Mouse (Mus musculus) kidney, embryonic 15.5 days (tissue): Measurements from ENCODE around the gene Ticam1. TPM values are rescaled to one million over a fixed set of nuclear protein-coding genes. Genes with fewer than 3 reads are reported as not detected.

Source experiments
- ATAC-seq: fragments of 200-750 bp; cut with Nextera tagmentation; replicated peaks from 2 replicates; pipeline ENCODE4 v1.8.0; 2017; ENCODE audit warnings: moderate TSS enrichment; ENCODE audit not compliant: low FRiP score
- H3K27ac ChIP-seq: fragments of 300-500 bp; sonication (generic); 2 replicates; pipeline ENCODE4 v1.5.1; 2015; ENCODE audit warnings: mild to moderate bottlenecking, inconsistent platforms
- H3K27me3 ChIP-seq: fragments of 300-500 bp; sonication (generic); 2 replicates; pipeline ENCODE4 v1.6.1; 2015; ENCODE audit warnings: inconsistent platforms
- H3K36me3 ChIP-seq: fragments of 300-500 bp; sonication (generic); 2 replicates; pipeline ENCODE4 v1.6.1; 2015; ENCODE audit warnings: inconsistent platforms
- H3K4me1 ChIP-seq: fragments of 300-500 bp; sonication (generic); 2 replicates; pipeline ENCODE4 v1.6.1; 2015; ENCODE audit warnings: inconsistent platforms
- H3K4me2 ChIP-seq: fragments of 300-500 bp; sonication (generic); 2 replicates; pipeline ENCODE4 v1.6.1; 2015; ENCODE audit warnings: moderate library complexity, mild to moderate bottlenecking, inconsistent platforms
- H3K4me3 ChIP-seq: fragments of 300-500 bp; sonication (generic); replicated peaks from 2 replicates; pipeline ENCODE4 v1.5.1; 2015; ENCODE audit warnings: mild to moderate bottlenecking, inconsistent platforms
- H3K9ac ChIP-seq: fragments of 300-500 bp; sonication (generic); 2 replicates; pipeline ENCODE4 v1.6.1; 2015; ENCODE audit warnings: mild to moderate bottlenecking, inconsistent platforms
- H3K9me3 ChIP-seq: fragments of 300-500 bp; sonication (generic); replicated peaks from 2 replicates; pipeline ENCODE4 v1.6.1; 2016; ENCODE audit warnings: inconsistent platforms
- WGBS: fragments of 180-500 bp; shearing (Covaris S2); methylation state at CpG from one replicate; pipeline ENCODE4 v1.1.7; 2015; ENCODE audit warnings: mixed read lengths; 5-methylcytosine and 5-hydroxymethylcytosine counted together
- polyA plus RNA-seq: library from polyadenylated mRNA; unstranded; fragments of >200 nt; fragmentation: Nextera tagmentation; extraction: Ambion mirVana; gene quantifications from 2 replicates; pipeline ENCODE4 v1.2.1, GENCODE M21; 2015

Gene Ticam1
- polyA plus RNA-seq, 1 experiment from 2014 or later: 6.0 TPM

DNA sequence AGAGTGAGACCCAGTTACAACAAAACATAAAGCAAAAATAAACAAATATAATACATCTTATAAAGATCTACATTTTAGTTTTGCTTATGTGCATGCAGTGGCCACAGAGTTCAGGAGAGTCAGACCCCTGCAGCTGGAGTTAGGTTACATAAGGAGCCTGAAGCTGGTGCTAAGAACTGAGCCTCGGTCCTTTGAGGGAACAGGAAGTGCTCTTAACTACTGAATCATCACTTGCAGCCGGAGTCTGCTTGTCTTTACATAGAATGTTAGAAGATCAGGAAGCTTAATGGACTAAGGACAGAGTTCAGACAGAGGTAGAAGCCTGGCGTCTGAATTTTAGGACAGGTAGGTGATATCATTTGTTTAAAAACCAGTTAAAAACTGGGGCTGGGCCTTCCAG lies 12.3 kb upstream of the Ticam1 start:
- peaks cover 34% of the 10 kb centered on the region for H3K36me3 ChIP-seq
- ATAC-seq: no peak
- peaks cover 61% of the 10 kb centered on the region for H3K4me1 ChIP-seq
- H3K9me3 ChIP-seq: no peaks in the 10 kb centered on the region
- WGBS: 29% methylated on average over 3 of the region's 3 CpGs
- no peaks in the 10 kb centered on the region for H3K27me3 ChIP-seq
- H3K9ac ChIP-seq: peak overlapping the region; percentile 52
- peak overlapping the region; percentile 55 for H3K4me3 ChIP-seq
- peak overlapping the region; percentile 70 for H3K4me2 ChIP-seq
- H3K27ac ChIP-seq: peak overlapping the region; percentile 97

DNA sequence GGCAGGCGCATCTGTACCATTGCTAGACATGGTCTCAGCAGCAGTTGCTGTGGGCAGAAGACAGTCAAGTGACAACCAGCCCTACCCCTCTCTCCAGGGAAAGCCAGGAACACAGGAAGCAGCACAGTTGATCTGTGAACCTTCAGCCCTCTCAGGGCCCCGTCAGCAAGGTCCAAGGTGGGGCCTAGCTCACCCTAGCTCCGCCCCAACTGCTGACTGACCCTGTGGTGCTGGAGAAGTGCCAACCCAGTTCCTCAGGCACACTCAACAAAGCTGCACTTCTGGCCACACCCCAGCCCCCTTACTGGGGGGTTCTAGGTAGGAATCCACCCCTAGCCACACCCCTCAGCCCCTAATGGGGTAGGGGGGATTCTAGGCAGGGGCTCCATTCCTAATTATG lies 11.2 kb upstream of the Ticam1 start:
- H3K4me3 ChIP-seq: peak overlapping the region; percentile 10; the same call in 1 of the 2 replicates
- no peaks in the 10 kb centered on the region for H3K27me3 ChIP-seq
- WGBS: 52% methylated on average over 3 of the region's 3 CpGs
- peak overlapping the region; percentile 97 for H3K27ac ChIP-seq
- peaks cover 56% of the 10 kb centered on the region for H3K4me1 ChIP-seq
- H3K4me2 ChIP-seq: peak overlapping the region; percentile 70
- peaks cover 43% of the 10 kb centered on the region for H3K36me3 ChIP-seq
- peak overlapping the region; percentile 1; the same call in 1 of the 2 replicates for H3K9ac ChIP-seq
- no peaks in the 10 kb centered on the region for H3K9me3 ChIP-seq
- ATAC-seq: no peak

DNA sequence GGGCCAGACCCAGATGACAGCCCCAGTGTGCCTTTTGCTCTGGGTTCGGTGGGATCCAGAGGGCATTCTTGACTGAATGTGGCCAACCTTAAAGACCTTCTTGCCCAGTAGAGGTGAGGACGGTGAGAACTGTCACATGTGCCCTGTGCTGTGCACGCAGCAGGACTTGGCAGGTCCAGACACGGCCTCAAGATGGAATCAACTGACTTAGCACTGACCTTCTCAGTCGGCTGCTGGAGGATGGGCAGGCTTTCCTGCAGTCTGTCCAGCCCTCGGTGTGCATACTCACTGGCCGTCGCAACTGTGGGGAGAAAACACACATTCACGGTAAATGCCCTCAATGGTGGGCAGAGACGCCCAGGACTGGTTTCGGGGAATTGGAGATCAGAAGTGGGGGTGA lies 9.4 kb upstream of the Ticam1 start:
- ATAC-seq: no peak
- H3K27ac ChIP-seq: no peak overlapping the region
- no peak overlapping the region for H3K4me2 ChIP-seq

GRCm38 (mm10) chr17:56283316-56283715 lies 6.7 kb upstream of the Ticam1 start:
- no peak for ATAC-seq
- H3K9me3 ChIP-seq: no peaks in the 10 kb centered on the region
- 93% methylated on average over 8 of the region's 8 CpGs for WGBS
- H3K36me3 ChIP-seq: peaks cover 81% of the 10 kb centered on the region
- H3K27ac ChIP-seq: no peak overlapping the region
- H3K4me2 ChIP-seq: no peak overlapping the region
- H3K9ac ChIP-seq: no peak overlapping the region
- peaks cover 14% of the 10 kb centered on the region for H3K4me1 ChIP-seq
- H3K4me3 ChIP-seq: no peak overlapping the region
- H3K27me3 ChIP-seq: no peaks in the 10 kb centered on the region

More for the DNA sequence above, 9.4 kb upstream of the Ticam1 start:
- Histone ChIP-seq H3K9ac (no peak overlapping the region), H3K4me1 (peaks cover 38% of the 10 kb centered on the region), H3K27me3 (no peaks in the 10 kb centered on the region), H3K9me3 (no peaks in the 10 kb centered on the region), H3K4me3 (no peak overlapping the region), H3K36me3 (peaks cover 60% of the 10 kb centered on the region)
- WGBS: 93% methylated on average over 11 of the region's 11 CpGs

GRCm38 (mm10) chr17:56282802-56283201 lies 6.2 kb upstream of the Ticam1 start:
- Histone ChIP-seq H3K9me3 (no peaks in the 10 kb centered on the region), H3K4me1 (peaks cover 12% of the 10 kb centered on the region), H3K9ac (no peak overlapping the region), H3K27me3 (no peaks in the 10 kb centered on the region), H3K36me3 (peaks cover 87% of the 10 kb centered on the region), H3K27ac (no peak overlapping the region), H3K4me3 (no peak overlapping the region), H3K4me2 (no peak overlapping the region)
- ATAC-seq: no peak
- WGBS: 85% methylated on average over 4 of the region's 4 CpGs

GRCm38 (mm10) chr17:56281193-56281592 lies 4.6 kb upstream of the Ticam1 start:
- Histone ChIP-seq H3K9ac (no peak overlapping the region), H3K27me3 (no peaks in the 10 kb centered on the region), H3K36me3 (peaks cover 78% of the 10 kb centered on the region), H3K9me3 (no peaks in the 10 kb centered on the region), H3K4me2 (no peak overlapping the region), H3K27ac (no peak overlapping the region), H3K4me1 (peaks cover 13% of the 10 kb centered on the region), H3K4me3 (no peak overlapping the region)
- WGBS: 92% methylated on average over 12 of the region's 12 CpGs
- ATAC-seq: no peak

DNA sequence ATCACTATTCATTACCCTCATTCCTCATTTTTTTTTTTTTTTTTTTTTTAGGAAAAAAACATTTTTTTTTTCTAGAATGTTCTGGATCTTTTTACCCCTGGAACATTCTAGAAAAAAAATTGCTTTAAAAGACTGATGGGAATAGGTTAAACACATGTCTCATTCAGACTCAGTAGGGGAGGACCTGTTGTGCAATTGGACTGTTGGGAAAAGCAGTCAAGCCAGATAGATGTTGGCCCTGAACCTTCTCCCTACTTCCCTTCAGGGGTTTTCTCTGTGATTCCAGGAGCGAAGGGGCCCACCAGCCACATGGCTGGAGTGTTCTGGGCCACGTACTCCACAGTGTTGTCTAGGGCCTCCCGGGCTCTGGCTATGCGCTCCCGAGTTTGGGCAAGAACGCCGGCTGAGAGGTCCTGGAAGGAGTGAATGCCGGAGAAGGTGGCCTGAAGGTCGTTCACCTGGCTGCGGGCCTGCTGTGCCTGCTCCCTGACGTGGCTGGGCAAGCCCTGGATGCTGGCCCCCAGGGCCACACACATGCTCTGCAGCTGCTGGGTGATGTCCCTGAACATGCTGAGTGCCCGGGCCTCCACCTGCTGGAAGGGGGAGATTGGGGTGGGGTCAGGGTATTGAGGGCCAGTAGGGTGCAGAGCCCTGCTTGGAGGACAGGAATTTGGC lies 3.0 kb upstream of the Ticam1 start:
- Histone ChIP-seq H3K27ac (no peak overlapping the region), H3K27me3 (no peaks in the 10 kb centered on the region), H3K9me3 (no peaks in the 10 kb centered on the region), H3K4me1 (peaks cover 23% of the 10 kb centered on the region), H3K4me3 (no peak overlapping the region), H3K36me3 (peaks cover 62% of the 10 kb centered on the region), H3K4me2 (no peak overlapping the region), H3K9ac (no peak overlapping the region)
- no peak for ATAC-seq
- WGBS: 92% methylated on average over 12 of the region's 12 CpGs

- WGBS: 90% methylated on average over 5 of the region's 5 CpGs
- H3K4me3 ChIP-seq: no peak overlapping the region
- peaks cover 50% of the 10 kb centered on the region for H3K36me3 ChIP-seq
- no peak overlapping the region for H3K4me2 ChIP-seq
- H3K9ac ChIP-seq: no peak overlapping the region
- ATAC-seq: no peak
- H3K4me1 ChIP-seq: peaks cover 28% of the 10 kb centered on the region
- peak overlapping the region; percentile 94; the same call in 1 of the 2 replicates for H3K27ac ChIP-seq
- no peaks in the 10 kb centered on the region for H3K9me3 ChIP-seq
- no peaks in the 10 kb centered on the region for H3K27me3 ChIP-seq
Measured at GRCm38 (mm10) chr17:56278340-56278739, 1.8 kb upstream of the Ticam1 start.

- peak overlapping the region; percentile 67; the same call in 1 of the 2 replicates for H3K4me3 ChIP-seq
- peaks cover 42% of the 10 kb centered on the region for H3K36me3 ChIP-seq
- peaks cover 34% of the 10 kb centered on the region for H3K4me1 ChIP-seq
- no peaks in the 10 kb centered on the region for H3K27me3 ChIP-seq
- H3K9me3 ChIP-seq: no peaks in the 10 kb centered on the region
- peak overlapping the region; percentile 80 for H3K4me2 ChIP-seq
- 49% methylated on average over 2 of the region's 2 CpGs for WGBS
- ATAC-seq: no peak
- H3K9ac ChIP-seq: 0 out of 2 replicates have a peak overlapping the region, but pooled peaks have one; percentile 24
- peak overlapping the region; percentile 94 for H3K27ac ChIP-seq
Measured at GRCm38 (mm10) chr17:56277567-56277893, 944 bp upstream of the Ticam1 start.

- WGBS: 26% methylated on average over 5 of the region's 5 CpGs
- H3K36me3 ChIP-seq: peaks cover 40% of the 10 kb centered on the region
- ATAC-seq: peak; percentile 29
- no peaks in the 10 kb centered on the region for H3K27me3 ChIP-seq
- no peaks in the 10 kb centered on the region for H3K9me3 ChIP-seq
- peak overlapping the region; percentile 67 for H3K4me3 ChIP-seq
- peak overlapping the region; percentile 82 for H3K9ac ChIP-seq
- H3K4me2 ChIP-seq: peak overlapping the region; percentile 80
- H3K27ac ChIP-seq: peak overlapping the region; percentile 94
- H3K4me1 ChIP-seq: peaks cover 37% of the 10 kb centered on the region
Measured at GRCm38 (mm10) chr17:56275842-56276480, 625 bp downstream of the Ticam1 start.

DNA sequence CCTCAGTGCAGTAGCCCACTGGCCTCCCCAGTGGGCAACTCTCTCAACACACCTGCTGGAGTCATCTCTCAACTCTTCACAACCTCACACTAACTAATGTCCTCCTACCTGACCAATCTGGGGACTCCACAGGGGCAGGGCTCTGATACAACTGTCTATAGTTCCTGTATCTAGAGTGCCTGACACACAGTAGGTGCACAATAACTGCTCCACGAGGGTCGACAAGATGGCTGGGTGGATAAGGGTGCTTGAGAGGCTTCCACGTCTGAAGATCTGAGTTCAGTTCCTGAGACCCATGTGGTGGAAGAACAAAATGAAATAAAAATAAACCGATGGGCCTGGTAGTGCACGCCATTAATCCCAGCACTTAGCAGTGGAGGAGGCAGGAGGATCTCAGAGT lies 2.6 kb downstream of the Ticam1 start:
- Histone ChIP-seq H3K27ac (0 out of 2 replicates have a peak overlapping the region, but pooled peaks have one; percentile 1), H3K36me3 (peaks cover 33% of the 10 kb centered on the region), H3K27me3 (no peaks in the 10 kb centered on the region), H3K4me1 (peaks cover 44% of the 10 kb centered on the region), H3K9me3 (no peaks in the 10 kb centered on the region), H3K4me3 (no peak overlapping the region), H3K9ac (no peak overlapping the region), H3K4me2 (no peak overlapping the region)
- ATAC-seq: no peak
- 92% methylated on average over 5 of the region's 5 CpGs for WGBS

DNA sequence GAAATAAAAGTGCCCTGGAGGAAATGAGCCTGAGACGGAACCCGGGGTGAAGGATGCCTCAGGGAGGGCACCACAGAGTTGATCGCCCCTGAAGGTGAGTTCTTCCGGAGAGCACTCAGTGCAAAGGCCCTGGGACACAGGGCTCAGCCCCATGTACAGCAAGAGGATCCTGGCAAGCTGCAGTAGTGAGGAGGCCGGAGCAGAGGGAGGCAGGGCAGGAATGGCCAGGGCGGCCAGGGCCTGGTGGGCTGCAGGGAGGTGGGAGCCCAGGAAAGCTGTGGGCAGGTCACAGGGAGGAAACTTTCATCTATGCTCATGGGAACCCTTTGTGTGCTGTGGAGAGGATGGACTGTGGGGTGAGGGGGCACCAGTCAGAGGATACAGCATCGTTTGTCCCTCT lies 3.1 kb downstream of the Ticam1 start:
- H3K27ac ChIP-seq: 0 out of 2 replicates have a peak overlapping the region, but pooled peaks have one; percentile 1
- no peaks in the 10 kb centered on the region for H3K9me3 ChIP-seq
- H3K4me2 ChIP-seq: no peak overlapping the region
- H3K9ac ChIP-seq: no peak overlapping the region
- ATAC-seq: no peak
- peaks cover 46% of the 10 kb centered on the region for H3K4me1 ChIP-seq
- 65% methylated on average over 7 of the region's 7 CpGs for WGBS
- H3K36me3 ChIP-seq: peaks cover 28% of the 10 kb centered on the region
- no peak overlapping the region for H3K4me3 ChIP-seq
- no peaks in the 10 kb centered on the region for H3K27me3 ChIP-seq
